Mouse (Mus musculus) ovary, adult 10 weeks (tissue): ENCODE measurements around the gene Map3k12. TPM values are rescaled to one million over a fixed set of nuclear protein-coding genes. Genes with fewer than 3 reads are reported as not detected.

Experiments
- polyA plus RNA-seq: library from polyadenylated mRNA; stranded (reverse); fragments of 350-450 nt; fragmentation: Illumina TruSeq; extraction: RNeasy Lipid Tissue Mini Kit (QIAGEN cat#74804); gene quantifications from one replicate; pipeline ENCODE4 v1.2.3, GENCODE M21; 2014

Gene Map3k12
- 5.3 TPM for polyA plus RNA-seq

DNA sequence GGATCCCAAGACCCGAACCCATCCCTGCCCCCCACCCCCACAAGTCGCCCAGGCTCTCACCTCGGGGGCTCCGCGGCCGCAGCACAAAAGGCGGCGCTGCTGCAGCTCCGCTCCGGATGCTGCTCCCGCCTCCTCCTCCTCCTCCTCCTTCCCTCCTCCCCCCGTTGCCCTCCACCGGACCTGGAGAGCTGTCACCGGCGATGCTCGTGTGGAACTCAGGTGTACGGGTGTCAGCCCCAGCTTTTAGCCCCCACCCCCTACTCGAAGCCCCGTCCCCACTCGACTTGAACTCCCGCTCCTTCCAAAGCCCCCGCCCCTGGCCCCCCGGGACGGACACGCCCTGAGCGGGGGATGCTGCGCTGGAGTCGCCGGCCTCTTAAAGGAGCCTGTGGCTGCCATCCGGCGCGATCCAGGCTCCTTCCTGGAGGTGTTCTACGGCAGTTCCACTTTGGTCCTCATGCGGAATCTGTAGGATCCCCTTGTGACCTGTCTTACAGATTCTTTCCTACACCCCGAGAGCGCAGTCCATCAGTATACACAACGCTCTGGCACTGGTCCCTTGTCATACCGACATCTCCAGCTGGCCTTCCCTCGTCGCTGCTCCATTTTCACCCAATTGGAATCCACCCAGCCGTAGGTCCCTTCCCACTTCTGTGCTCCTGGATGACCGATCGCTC, at the start of gene Map3k12:
TSS of gene Map3k12 (minus strand) at position 337 of the 677 bp plus-strand sequence.

DNA sequence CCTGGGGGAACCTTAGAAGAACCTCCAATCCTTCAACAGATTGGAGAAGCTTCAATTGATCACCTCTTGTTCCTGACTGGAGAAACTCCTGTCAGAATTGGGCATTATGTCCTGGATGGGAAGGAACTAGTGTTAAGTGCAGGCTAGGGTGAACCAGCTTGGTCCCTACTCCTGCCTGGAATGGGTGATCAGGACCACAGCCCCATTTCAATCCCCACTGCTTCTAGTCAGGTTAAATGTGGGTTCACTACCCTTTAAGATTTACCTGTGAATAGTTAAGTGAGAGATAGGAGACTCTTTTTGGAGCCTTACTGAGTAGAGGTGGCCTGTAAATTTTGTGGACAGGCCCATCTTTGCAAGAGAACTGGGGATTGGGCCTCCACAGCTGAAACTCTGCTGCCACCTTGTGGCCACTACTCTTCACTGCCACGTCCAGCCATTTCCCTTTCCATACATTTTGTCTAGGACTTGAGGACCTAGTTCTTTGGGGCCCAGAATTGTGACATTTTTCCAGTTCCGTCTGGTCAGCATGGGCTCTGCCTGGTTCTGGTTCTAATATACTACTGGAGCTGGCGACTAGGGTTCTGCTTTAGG, 8.1 kb upstream of the Map3k12 start, which contains the start of gene Npff:
TSS of gene Npff (minus strand) at position 51 of the 594 bp plus-strand sequence.

DNA sequence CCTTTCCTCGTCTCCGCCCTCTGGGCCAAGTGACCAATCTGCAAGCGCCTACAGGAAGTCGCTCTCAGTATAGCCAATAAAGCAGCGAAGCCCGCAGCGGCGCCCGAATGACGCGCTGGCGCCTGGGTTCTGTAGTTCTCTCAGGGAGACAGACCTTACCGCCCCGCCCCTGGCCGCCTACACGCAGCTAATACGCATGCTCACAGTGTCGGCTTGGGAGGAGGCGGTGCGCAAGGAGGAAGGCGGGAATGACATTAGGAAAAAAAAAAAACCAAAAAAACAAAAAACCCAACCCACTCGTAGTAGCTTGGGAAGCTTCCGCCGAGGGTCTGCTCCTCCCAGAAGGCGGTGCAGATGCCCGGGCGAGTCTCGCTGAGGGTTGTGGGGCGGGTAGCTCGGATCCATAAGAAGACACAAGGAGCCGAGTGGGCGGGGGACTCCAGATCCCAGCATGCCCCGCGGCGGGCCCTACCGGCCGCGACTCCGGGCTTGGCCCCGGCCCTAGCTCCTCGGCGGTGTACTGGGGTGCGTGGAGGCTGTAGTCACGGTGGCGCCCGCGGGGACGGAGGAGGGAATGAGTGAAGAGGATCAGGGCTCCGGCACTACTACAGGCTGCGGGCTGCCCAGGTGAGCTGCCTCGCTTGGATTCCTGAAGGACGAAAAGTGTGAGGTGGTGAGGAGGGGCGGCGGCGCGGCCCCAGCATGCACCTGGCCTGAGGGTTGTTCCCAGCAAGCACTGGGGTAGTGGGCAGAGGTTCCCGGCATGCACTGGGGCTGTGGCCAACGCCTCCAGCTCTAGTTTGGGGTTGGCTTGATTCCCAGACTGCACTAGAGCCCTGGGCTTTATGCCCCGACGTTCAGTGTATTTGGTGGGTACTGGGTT, 1.4 kb upstream of the Map3k12 start, which contains the start of gene Tarbp2:
TSS of gene Tarbp2 (plus strand) at position 217 of the 883 bp plus-strand sequence.

DNA sequence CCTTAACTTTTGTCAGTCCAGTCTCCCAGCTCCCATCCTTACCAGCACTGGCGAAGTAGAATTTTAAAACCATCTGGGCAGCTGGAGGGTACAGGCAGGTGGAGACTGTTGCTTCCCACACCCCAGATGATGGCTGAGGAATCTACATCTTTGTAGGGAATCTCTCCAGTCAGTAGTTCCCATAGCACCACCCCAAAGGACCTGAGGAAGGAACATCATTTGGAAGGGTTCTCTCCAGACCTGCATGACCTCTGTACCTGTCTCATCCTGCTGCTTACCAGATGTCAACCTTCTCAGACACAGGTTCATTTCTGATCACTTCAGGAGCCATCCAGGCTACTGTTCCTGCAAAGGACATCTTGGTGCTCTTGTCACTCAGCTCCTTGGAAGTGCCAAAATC, 13.4 kb downstream of the Map3k12 start, which contains the start of gene Gm10337:
TSS of gene Gm10337 (plus strand) at position 276 of the 400 bp plus-strand sequence.

DNA sequence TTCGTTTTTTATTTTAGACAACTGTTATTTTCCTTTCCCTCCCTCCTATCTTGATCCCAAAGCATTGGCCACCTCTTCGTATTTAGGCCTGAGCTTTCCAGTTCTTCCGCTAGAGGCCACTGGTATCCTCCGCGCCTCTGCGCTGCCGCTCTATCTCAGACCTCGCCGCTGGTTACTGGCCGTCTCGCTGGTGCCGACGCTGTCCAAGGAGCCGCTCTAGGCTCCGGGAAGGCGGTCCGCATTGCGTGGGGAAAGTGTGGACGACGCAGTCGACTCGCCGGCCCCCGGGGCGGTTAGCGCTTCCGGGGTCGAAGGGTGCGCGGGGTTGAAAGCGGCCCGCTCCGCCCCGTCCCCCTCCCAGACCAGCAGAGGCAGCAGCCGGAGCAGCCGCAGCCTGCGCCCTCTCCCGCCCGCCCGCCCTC, 46.7 kb downstream of the Map3k12 start, which contains the start of gene Pcbp2:
TSS of gene Pcbp2 (plus strand) at position 357 of the 422 bp plus-strand sequence.

DNA sequence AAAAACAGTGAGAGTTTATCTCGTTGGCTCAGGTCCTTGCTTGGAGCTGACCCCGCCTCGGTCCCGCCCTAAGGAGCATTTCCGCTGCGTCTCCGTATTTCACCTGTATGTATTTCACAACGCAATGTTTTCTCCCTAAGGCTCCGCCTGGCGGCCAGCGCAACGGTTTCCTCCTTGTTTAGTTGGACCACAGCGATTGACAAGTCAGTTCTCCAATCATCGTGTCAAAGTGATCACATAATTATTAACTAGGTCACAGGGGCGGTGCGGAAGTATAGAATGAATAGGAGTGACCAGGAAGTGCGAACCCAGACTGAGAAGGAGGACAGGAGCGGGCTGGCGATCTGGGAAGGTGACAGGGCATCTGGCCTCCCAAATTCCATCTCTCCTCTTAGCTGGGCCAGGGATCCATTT, 58.0 kb downstream of the Map3k12 start, which contains the start of gene Prr13:
TSS of gene Prr13 (plus strand) at position 125 of the 414 bp plus-strand sequence.

Other genes starting within 250 kb of the Map3k12 start
- gene Gm9918, start 246.5 kb downstream of the Map3k12 start, polyA plus RNA-seq = not detected
- 0.94 TPM for gene Mfsd5, start 237.6 kb downstream of the Map3k12 start, polyA plus RNA-seq
- 0.57 TPM for gene Espl1, start 220.8 kb downstream of the Map3k12 start, polyA plus RNA-seq
- gene Pfdn5, start 190.9 kb downstream of the Map3k12 start, polyA plus RNA-seq = 58.6 TPM
- 5.9 TPM for gene Myg1, start 185.4 kb downstream of the Map3k12 start, polyA plus RNA-seq
- gene Aaas, start 166.3 kb downstream of the Map3k12 start, polyA plus RNA-seq = 10.5 TPM
- gene Sp7, start 149.9 kb downstream of the Map3k12 start, polyA plus RNA-seq = 0.46 TPM
- gene Sp1, start 110.9 kb downstream of the Map3k12 start, polyA plus RNA-seq = 167 TPM
- 1.1 TPM for gene Amhr2, start 71.7 kb downstream of the Map3k12 start, polyA plus RNA-seq
- gene Prr13, start 58.0 kb downstream of the Map3k12 start, polyA plus RNA-seq = 37.5 TPM
- 1,145 TPM for gene Pcbp2, start 46.5 kb downstream of the Map3k12 start, polyA plus RNA-seq
- gene Gm10337, start 13.3 kb downstream of the Map3k12 start, polyA plus RNA-seq = not detected
- 0.66 TPM for gene Tarbp2, start 1.1 kb upstream of the Map3k12 start, polyA plus RNA-seq
- not detected for gene Npff, start 7.9 kb upstream of the Map3k12 start, polyA plus RNA-seq
- not detected for gene Gm28047, start 108.0 kb upstream of the Map3k12 start, polyA plus RNA-seq
- 68.1 TPM for gene Atf7, start 108.4 kb upstream of the Map3k12 start, polyA plus RNA-seq
- gene Atp5g2, start 155.3 kb upstream of the Map3k12 start, polyA plus RNA-seq = 19.7 TPM
- 119 TPM for gene Calcoco1, start 205.1 kb upstream of the Map3k12 start, polyA plus RNA-seq